Mouse (Mus musculus) bone marrow, adult 2 months (tissue): ENCODE measurements around the gene Trappc12. TPM values are rescaled to one million over a fixed set of nuclear protein-coding genes. Genes with fewer than 3 reads are reported as not detected.

Experiments
- H3K27ac ChIP-seq: fragments of 200-500 bp; 2 replicates; pipeline ENCODE4 v1.5.1; 2012; ENCODE audit warnings: low read depth, mild to moderate bottlenecking, control low read depth, inconsistent platforms, low read length; ENCODE audit not compliant: control insufficient read depth, poor library complexity, insufficient read depth
- H3K4me1 ChIP-seq: fragments of 200-500 bp; 2 replicates; pipeline ENCODE4 v1.6.1; 2011; ENCODE audit warnings: low read length; ENCODE audit not compliant: control insufficient read depth, insufficient read depth
- H3K4me3 ChIP-seq: fragments of 200-500 bp; replicated peaks from 2 replicates; pipeline ENCODE3; 2011; ENCODE audit warnings: mild to moderate bottlenecking, low read depth, low read length, control low read depth; ENCODE audit not compliant: control insufficient read depth
- CTCF ChIP-seq: fragments of 200-500 bp; IDR thresholded peaks from 2 replicates; pipeline ENCODE4 v1.5.1; 2011; ENCODE audit warnings: low read length, control low read depth; ENCODE audit not compliant: control insufficient read depth, insufficient read depth
- POLR2A ChIP-seq: fragments of 200-500 bp; IDR thresholded peaks from 2 replicates; pipeline ENCODE4 v1.6.1; 2011; ENCODE audit warnings: low read depth, mild to moderate bottlenecking, control low read depth, low read length, borderline replicate concordance; ENCODE audit not compliant: control insufficient read depth
- WGBS: fragments of 180-500 bp; shearing (Covaris S2); methylation state at CpG from one replicate; pipeline ENCODE4 v1.1.7; 2018; 5-methylcytosine and 5-hydroxymethylcytosine counted together
- polyA plus RNA-seq: library from polyadenylated mRNA; stranded (reverse); fragments of >200 nt; gene quantifications from 2 replicates; pipeline ENCODE4 v1.2.4, GENCODE M21; 2011; ENCODE audit warnings: low replicate concordance; ENCODE audit not compliant: missing spikeins, insufficient read depth, insufficient read length

Gene Trappc12
- polyA plus RNA-seq, 1 experiment = 12.8 TPM

- H3K27ac ChIP-seq = no peak overlapping the region
- TF ChIP-seq POLR2A (no peak), CTCF (no peak)
- 89% methylated on average over 3 of the region's 3 CpGs for WGBS
- H3K4me3 ChIP-seq = no peak overlapping the region
- H3K4me1 ChIP-seq = no peaks in the 10 kb centered on the region
These were observed 25.9 kb downstream of the Trappc12 start for GRCm38 (mm10) chr12:28724366-28724765.

- no peak overlapping the region for H3K27ac ChIP-seq
- 90% methylated on average over 2 of the region's 2 CpGs for WGBS
- no peaks in the 10 kb centered on the region; the same call in 1 of the 2 replicates for H3K4me1 ChIP-seq
- TF ChIP-seq CTCF (no peak), POLR2A (no peak)
- no peak overlapping the region for H3K4me3 ChIP-seq
These were observed 32.2 kb downstream of the Trappc12 start for GRCm38 (mm10) chr12:28718106-28718505.

- WGBS = 68% methylated on average over 2 of the region's 2 CpGs
- no peak overlapping the region for H3K27ac ChIP-seq
- TF ChIP-seq POLR2A (no peak), CTCF (no peak)
- H3K4me3 ChIP-seq = no peak overlapping the region
- no peaks in the 10 kb centered on the region; the same call in 1 of the 2 replicates for H3K4me1 ChIP-seq
These were observed 33.2 kb downstream of the Trappc12 start for GRCm38 (mm10) chr12:28717066-28717465.

GRCm38 (mm10) chr12:28714822-28715632, 35.2 kb downstream of the Trappc12 start:
- TF ChIP-seq CTCF (no peak), POLR2A (no peak)
- WGBS = 84% methylated on average over 24 of the region's 24 CpGs

GRCm38 (mm10) chr12:28710566-28711185, 39.6 kb downstream of the Trappc12 start:
- no peak for TF ChIP-seq CTCF
- TF ChIP-seq POLR2A = no peak
- 90% methylated on average over 22 of the region's 22 CpGs for WGBS
- no peaks in the 10 kb centered on the region for H3K4me1 ChIP-seq

More at GRCm38 (mm10) chr12:28714822-28715632, 35.2 kb downstream of the Trappc12 start:
- H3K27ac ChIP-seq = no peak overlapping the region
- H3K4me3 ChIP-seq = no peak overlapping the region
- no peaks in the 10 kb centered on the region; the same call in 1 of the 2 replicates for H3K4me1 ChIP-seq

GRCm38 (mm10) chr12:28708154-28708553, 42.1 kb downstream of the Trappc12 start:
- Histone ChIP-seq H3K4me3 (no peak overlapping the region), H3K27ac (no peak overlapping the region), H3K4me1 (no peaks in the 10 kb centered on the region)
- TF ChIP-seq POLR2A (no peak), CTCF (no peak)
- 85% methylated on average over 4 of the region's 4 CpGs for WGBS

More at GRCm38 (mm10) chr12:28710566-28711185, 39.6 kb downstream of the Trappc12 start:
- H3K27ac ChIP-seq = no peak overlapping the region
- H3K4me3 ChIP-seq = no peak overlapping the region

- Histone ChIP-seq H3K27ac (no peak overlapping the region), H3K4me3 (no peak overlapping the region), H3K4me1 (no peaks in the 10 kb centered on the region)
- 87% methylated on average over 6 of the region's 6 CpGs for WGBS
- TF ChIP-seq POLR2A (no peak), CTCF (no peak)
These were observed 45.1 kb downstream of the Trappc12 start for GRCm38 (mm10) chr12:28705204-28705603.

GRCm38 (mm10) chr12:28704381-28704780, 45.9 kb downstream of the Trappc12 start:
- H3K4me1 ChIP-seq = no peaks in the 10 kb centered on the region
- TF ChIP-seq POLR2A (no peak), CTCF (no peak)
- H3K27ac ChIP-seq = no peak overlapping the region
- 83% methylated on average over 12 of the region's 12 CpGs for WGBS
- H3K4me3 ChIP-seq = no peak overlapping the region
